Mouse (Mus musculus) stomach, postnatal 0 days (tissue): Measurements from ENCODE around the gene Elmo1.

ENCODE experiments used
- CTCF ChIP-seq: IDR thresholded peaks from 2 replicates; pipeline ENCODE4 v1.5.1; 2016; ENCODE audit warnings: antibody characterized with exemption, low read depth, mild to moderate bottlenecking, moderate library complexity
- EP300 ChIP-seq: optimal IDR thresholded peaks from 2 replicates; pipeline ENCODE3; 2016; ENCODE audit warnings: antibody characterized with exemption

GRCm38 (mm10) chr13:20365828-20366593 lies 275.6 kb downstream of the Elmo1 start:
- TF ChIP-seq CTCF, result no peak
- no peak for TF ChIP-seq EP300
